Mouse (Mus musculus): Measurements from ENCODE around the gene Adamts2.

Gene Adamts2

DNA sequence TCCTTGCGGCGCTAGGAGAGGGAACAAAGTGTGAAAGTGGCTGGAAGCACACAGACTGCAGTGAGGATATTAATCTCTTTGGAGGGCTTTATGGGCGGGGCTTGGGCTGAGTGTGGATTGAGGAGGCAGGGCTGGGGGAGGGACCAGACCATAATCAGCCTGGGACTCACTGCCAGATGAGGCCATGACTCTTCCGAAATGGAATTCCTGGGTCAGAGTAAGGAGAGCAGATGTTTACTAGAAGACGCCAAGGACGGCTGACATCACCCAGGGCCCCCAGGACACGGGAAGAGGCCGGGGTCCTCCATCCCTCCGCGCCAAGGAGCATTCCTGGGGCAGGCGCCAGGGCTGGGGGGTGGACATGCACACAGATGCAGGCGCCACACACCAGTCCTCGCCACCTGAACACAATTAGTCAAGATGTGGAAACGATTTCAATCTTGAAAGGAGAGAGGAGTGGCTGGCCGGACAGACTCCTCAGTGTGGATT is 20.4 kb downstream of the Adamts2 start:
- no peak for DNase-seq (ENCODE audit: low spot score in 2 of 2)

- DNase-seq (ENCODE audit: low spot score in 2 of 2) = no peak
Observed at GRCm38 (mm10) chr11:50623806-50624205, 21.9 kb downstream of the Adamts2 start.

GRCm38 (mm10) chr11:50624239-50624638 is 22.4 kb downstream of the Adamts2 start:
- DNase-seq (ENCODE audit: low spot score in 2 of 2) = no peak

GRCm38 (mm10) chr11:50624720-50625119 is 22.8 kb downstream of the Adamts2 start:
- no peak for DNase-seq (ENCODE audit: low spot score in 2 of 2)

DNA sequence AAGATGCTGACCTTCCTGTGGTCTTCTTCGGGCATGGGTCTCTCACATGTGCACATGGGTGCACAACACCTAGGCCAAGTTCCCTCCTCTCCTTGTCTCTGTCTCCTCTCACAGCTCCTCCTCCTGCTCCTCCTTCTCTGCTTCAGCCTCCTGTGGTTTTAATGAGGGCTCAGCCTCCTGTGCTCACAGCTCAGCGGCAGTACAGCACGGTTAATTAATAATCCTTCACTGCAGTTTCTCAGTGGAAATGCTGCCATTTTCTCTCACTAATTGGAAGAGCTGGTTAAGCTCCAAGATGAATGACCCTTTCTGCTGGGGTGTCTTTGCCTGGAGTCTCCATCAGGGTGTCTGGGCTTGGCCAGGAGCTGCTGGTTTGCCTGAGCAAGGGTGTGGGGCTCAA is 27.0 kb downstream of the Adamts2 start:
- no peak for DNase-seq (ENCODE audit: low spot score in 2 of 2)

DNA sequence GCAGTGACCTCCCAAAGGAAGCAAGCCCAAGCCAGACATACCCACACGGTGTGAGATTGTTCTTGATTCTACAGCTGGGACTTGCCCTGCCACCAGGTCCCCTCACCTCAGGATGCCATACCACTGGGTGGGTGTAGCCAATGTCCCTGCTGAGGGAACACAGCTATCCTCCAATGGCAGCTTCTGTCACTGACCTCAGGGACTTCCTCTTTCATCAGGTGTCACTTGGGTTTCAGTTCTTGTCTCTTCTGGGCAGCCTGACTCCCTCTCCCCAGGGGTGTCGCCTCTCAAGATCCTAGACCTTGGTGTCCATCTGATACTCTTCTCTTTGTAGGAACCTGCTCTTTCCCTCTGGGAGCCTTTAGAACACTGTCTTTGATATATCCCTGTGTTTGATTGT is 28.6 kb downstream of the Adamts2 start:
- no peak for DNase-seq (ENCODE audit: low spot score in 2 of 2)

GRCm38 (mm10) chr11:50632270-50632669 is 30.4 kb downstream of the Adamts2 start:
- peak; percentile 50 to 65 for DNase-seq (ENCODE audit: low spot score in 2 of 2)

GRCm38 (mm10) chr11:50635051-50635590 is 33.2 kb downstream of the Adamts2 start:
- DNase-seq (ENCODE audit: low spot score in 2 of 2) = no peak

DNA sequence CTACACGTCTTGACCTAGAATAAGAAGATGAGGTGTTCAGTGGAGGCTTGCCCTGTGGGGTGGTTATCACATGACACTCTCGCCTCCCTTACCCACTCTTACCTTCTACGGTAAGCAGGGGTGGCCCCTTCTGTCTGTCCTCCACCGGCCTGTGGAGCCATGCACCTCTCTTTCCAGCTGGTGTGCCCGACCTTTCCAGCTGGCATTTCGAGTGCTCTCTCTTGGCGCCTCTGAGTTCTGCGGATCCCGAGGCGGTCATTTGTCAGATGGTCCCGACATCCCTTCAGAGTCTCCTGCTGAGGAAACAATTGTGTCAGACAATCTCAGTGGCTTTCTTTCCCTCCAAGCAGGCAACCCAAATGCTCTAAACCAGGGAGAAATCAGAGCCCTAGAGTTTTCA is 35.1 kb downstream of the Adamts2 start:
- DNase-seq (ENCODE audit: low spot score in 2 of 2) = no peak

DNA sequence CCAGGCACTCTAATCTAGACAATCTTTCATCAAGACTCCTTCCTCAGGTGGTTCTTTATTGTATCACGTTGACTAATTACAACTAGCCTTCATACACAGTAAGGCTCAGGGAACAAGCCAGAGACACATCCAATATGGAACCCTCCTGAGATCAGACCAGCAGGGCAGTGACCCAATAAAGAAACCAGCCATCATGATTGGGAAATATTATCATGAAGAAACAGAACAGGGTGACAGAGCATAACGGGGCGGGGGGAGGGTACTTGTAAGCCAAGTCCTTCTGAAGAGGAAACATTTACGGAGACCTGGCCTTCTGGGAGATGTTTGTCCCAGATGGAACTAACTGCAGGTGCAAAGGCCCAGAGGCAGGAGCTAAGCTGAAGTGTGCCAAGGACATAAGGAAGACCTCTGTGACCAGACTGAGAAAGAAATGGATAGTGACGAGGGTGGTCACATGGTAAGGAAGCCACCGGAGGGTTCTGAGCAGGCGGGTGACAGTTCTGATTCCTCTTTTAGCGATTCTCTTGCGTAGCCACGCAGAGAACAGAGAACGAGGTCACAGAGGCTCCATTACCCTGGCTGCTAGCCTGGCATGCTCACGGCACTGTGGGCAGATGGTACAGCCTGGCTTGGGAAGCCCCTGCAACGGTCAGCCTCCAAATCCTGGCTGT is 36.4 kb downstream of the Adamts2 start:
- no peak for DNase-seq (ENCODE audit: low spot score in 2 of 2)

DNA sequence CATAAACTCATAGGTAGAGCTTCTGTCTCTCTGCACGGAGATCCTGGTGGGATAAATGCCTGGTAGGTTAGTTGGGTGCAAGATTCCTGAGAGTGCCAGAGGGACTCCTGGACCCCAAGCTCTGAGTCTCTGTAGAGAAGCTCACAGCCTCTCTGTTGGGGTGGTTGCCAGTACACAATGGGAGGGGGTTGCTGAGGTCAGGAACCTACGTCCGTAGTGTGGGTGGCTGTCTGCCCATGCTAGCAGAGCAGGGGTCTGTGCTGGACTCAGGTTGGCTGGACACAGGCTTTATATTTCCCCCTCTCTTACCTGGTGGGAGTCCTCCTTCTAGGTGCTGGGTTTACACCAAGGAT is 37.0 kb downstream of the Adamts2 start:
- no peak for DNase-seq (ENCODE audit: low spot score in 2 of 2)

DNA sequence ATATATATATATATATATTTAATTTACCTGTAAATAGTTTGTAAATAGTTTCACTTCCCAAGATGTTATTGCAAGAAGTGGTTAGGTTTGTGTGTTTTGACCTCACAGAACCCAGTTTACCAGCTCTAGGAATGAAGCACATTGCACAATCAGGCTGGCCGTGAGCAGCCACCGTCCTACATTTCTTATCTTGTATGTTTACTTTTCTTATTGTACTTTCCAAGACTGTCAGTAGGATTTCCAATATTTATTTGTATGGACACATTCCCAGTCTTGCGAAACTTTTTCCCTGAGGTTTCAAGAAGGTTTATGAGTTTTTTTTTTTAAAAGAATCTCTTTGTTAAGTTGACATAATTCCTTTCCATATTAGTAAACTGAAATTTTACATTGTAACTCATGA is 40.7 kb downstream of the Adamts2 start:
- DNase-seq (ENCODE audit: low spot score in 2 of 2) = no peak

- DNase-seq (ENCODE audit: low spot score in 2 of 2) = no peak
Observed at GRCm38 (mm10) chr11:50646148-50646547, 44.3 kb downstream of the Adamts2 start.

- no peak for DNase-seq (ENCODE audit: low spot score in 2 of 2)
Observed at GRCm38 (mm10) chr11:50648143-50648807, 46.4 kb downstream of the Adamts2 start.

DNA sequence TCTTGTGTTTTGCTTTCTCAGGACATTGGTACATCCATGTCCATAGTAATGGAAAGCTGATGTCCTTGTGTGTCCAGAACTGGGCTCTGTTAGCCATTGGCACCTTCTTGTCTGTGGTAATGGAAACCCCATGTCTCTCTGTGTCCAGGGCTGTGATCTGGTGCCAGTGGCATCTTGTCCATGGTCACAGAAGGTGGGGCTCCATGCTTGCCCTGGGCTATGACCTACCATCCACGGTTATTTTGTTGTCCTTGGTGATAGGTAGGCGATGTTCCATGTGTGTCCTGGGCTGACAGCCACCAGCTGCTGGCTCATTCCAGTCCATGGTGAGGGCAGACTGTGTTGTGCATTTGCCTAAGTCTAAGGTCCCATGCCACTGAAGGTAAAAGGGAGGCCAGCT is 48.2 kb downstream of the Adamts2 start:
- DNase-seq (ENCODE audit: low spot score in 2 of 2) = no peak

- DNase-seq (ENCODE audit: low spot score in 2 of 2) = no peak
Observed at GRCm38 (mm10) chr11:50653746-50654431, 52.0 kb downstream of the Adamts2 start.

- peak in 1 of 2 experiments; percentile 18 for DNase-seq (ENCODE audit: low spot score in 2 of 2)
Observed at GRCm38 (mm10) chr11:50658826-50659225, 56.9 kb downstream of the Adamts2 start.

DNA sequence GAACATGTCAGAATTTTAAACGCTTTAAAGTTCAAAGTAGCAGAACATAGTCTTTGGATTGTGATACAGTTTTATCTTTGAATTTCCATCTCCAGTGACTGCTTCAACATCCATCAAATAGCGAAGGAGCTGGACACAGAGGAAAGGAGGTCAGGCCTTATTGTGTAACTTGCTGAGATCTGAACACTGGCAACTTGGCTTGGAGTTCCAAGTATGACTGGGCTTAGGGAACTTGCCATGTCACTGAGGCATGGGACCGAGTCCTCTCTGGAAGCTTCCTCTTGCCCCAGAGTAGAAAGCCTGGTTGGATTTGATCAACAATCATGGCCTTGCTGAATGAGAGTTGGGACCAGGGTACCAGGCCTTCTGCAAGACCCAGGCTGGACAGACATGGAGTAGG is 60.3 kb downstream of the Adamts2 start:
- DNase-seq (ENCODE audit: low spot score in 2 of 2) = no peak

DNA sequence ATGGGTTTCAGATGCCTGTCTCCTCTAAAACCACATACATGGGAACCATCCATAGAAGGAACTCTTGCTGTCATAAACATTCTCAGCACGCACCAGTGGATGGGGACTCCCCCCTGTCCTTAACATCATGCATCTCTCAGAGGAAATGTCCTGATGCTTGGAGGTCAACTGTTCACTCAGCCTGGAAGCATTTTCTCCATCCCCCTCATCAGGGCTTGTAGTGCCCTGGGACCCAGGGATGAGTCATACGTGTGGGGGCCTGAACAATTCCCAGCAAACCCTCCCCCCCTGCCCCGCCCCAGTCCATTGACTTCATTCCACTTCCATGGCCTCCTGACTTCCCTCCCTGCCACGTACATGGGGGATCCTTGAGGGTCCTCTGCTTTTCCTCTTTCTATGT is 62.9 kb downstream of the Adamts2 start:
- no peak for DNase-seq (ENCODE audit: low spot score in 2 of 2)

GRCm38 (mm10) chr11:50669542-50670362 is 67.9 kb downstream of the Adamts2 start:
- peak in 1 of 2 experiments; percentile 8 for DNase-seq (ENCODE audit: low spot score in 2 of 2)

GRCm38 (mm10) chr11:50670363-50670725 is 68.5 kb downstream of the Adamts2 start:
- no peak for DNase-seq (ENCODE audit: low spot score in 2 of 2)

GRCm38 (mm10) chr11:50670881-50671280 is 69.0 kb downstream of the Adamts2 start:
- no peak for DNase-seq (ENCODE audit: low spot score in 2 of 2)

Data from right cerebral cortex, adult 2 months (tissue).